Mouse (Mus musculus) T-helper 17 cell (primary cell): ENCODE measurements at regions not wholly inside any gene's neighbourhood (a gene's known extent, or its start where the extent isn't known, plus 50 kb on each side); places are given as distances from the start of the nearest gene placed in this dataset.

ENCODE experiments used
- in situ Hi-C, 2 experiments: fragments of 300-600 bp; cut with MboI, MseI; formaldehyde crosslinking; loops; 1 replicate in 1 of 2; 2 replicates in 1 of 2; pipeline ENCODE4 v1.15.1; 2025; ENCODE audit warnings: high pct_unique_total_duplicates in 2 of 2

DNA sequence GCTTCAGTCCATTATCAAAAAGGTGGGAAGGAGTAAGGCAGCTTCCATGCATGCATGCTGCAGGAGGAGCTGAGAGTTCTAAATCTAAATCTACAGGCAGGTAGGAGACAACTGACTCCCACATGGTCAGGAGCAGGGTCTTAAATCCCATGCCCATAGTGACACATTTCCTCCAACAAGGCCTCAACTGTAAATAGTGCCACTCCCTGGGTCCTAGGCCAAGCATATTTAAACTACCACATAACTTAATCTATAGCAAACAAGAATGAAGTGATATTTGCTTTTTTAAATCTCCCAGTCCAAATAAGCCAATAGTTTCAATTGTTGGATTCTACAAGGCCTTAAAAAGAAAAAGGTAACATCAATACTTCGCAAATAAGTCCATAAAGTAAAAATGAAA lies 1345.4 kb upstream of the Dsel start:
- in situ Hi-C loops, result no loop called here

DNA sequence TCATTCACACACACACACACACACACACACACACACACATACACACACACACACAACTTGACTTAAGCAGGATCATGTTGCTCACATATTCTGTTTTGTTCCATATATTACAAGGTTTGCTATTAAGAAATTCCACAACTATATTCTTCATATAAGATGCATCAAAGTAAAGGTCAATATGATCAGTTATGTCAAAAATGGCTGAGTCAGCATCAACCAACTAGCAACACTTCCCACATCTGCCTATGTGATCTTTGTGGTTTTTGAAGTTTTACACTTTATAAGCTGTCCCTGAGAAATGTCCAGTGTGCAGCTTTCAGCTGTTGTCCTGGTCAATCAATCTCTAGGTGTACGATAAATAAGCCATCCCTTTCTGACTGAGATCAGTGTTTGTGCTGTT lies 1339.3 kb upstream of the Dsel start:
- in situ Hi-C loops, result no loop called here

DNA sequence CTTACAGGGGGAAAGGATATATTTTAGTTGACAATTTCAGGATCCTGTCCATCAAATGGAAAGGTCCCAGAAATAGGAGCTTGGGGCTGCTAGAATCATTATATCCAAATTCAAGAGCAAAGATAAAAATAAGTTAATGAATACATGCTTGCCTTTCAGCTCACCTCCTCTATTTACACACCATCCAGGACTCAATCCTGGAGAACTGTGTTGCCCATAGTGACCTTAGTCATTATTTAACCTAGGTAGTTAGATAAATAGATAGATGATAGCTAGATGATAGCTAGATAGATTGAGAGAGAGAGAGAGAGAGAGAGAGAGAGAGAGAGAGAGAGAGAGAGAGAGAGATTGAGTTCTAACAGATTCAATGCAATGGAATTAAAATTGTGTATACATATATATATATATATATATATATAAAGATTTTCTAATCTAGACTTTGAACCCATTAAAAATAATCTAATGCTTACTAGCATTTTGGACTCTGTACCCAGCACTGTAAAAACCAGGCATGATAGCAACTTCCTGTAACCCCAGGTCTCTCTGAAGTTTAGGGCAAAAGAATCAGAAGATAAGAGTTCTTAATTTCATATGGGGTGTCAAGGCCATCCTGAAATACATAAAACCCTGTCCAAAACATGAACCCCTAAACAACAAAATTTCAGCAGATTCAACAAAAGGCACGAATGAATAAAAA lies 1329.5 kb upstream of the Dsel start:
- in situ Hi-C loops, result no loop called here

DNA sequence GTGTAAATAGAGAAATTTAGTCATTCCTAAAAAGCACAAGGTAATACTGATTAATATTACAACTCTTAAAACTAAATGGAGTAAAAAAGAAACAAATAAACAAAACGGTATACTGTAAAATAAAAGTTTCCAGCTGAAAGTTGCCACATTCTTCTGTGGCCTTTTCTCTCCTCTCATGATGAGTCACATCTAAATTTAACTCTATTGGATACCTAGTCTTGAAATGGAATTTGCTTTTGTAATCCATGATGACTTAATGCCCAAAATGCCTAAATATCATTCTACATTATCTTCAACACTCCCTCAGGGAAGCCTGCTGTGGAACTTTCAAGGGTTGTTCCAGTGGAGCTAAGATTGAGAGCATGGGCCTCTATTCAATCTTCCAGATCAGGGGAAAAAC lies 1298.5 kb upstream of the Dsel start:
- in situ Hi-C loops, result loop anchor here in 1 of 2 experiments (10.0 kb wide), 1 partner anchor 1038 kb away; no protein-coding TSS in a partner anchor
